Mouse (Mus musculus) heart, postnatal 0 days (tissue): ENCODE measurements around the gene Tspan2. TPM values are rescaled to one million over a fixed set of nuclear protein-coding genes. Genes with fewer than 3 reads are reported as not detected.

Source experiments
- ATAC-seq: fragments of 200-750 bp; cut with Nextera tagmentation; 2 replicates; pipeline ENCODE4 v1.8.0; 2017; ENCODE audit warnings: low read depth, moderate number of reproducible peaks, moderate library complexity; ENCODE audit not compliant: insufficient read depth
- DNase-seq: peaks from one replicate; pipeline ENCODE4 v3.0.0-alpha.2; 2016; ENCODE audit warnings: low spot score
- H3K27ac ChIP-seq: fragments of 300-500 bp; sonication (generic); 2 replicates; pipeline ENCODE4 v1.5.1; 2014; ENCODE audit warnings: low read depth, mild to moderate bottlenecking
- H3K27me3 ChIP-seq: fragments of 300-500 bp; sonication (generic); 2 replicates; pipeline ENCODE4 v1.6.1; 2014; ENCODE audit warnings: low read length, mixed read lengths; ENCODE audit not compliant: control insufficient read depth, insufficient read depth
- H3K36me3 ChIP-seq: fragments of 300-500 bp; sonication (generic); replicated peaks from 2 replicates; pipeline ENCODE4 v1.6.1; 2014; ENCODE audit warnings: low read length, mixed read lengths; ENCODE audit not compliant: control insufficient read depth, insufficient read depth
- H3K4me1 ChIP-seq: fragments of 300-500 bp; sonication (generic); 2 replicates; pipeline ENCODE4 v1.6.1; 2014; ENCODE audit warnings: antibody characterized with exemption; ENCODE audit not compliant: control insufficient read depth, insufficient read depth
- H3K4me2 ChIP-seq: fragments of 300-500 bp; sonication (generic); 2 replicates; pipeline ENCODE4 v1.6.1; 2014; ENCODE audit warnings: low read depth, mild to moderate bottlenecking, low read length, moderate library complexity
- H3K4me3 ChIP-seq: fragments of 300-500 bp; sonication (generic); 2 replicates; pipeline ENCODE4 v1.5.1; 2014; ENCODE audit warnings: low read depth, low read length
- H3K9ac ChIP-seq: fragments of 300-500 bp; sonication (generic); replicated peaks from 2 replicates; pipeline ENCODE4 v1.6.1; 2014; ENCODE audit warnings: low read depth, low read length, mixed read lengths
- H3K9me3 ChIP-seq: fragments of 300-500 bp; sonication (generic); replicated peaks from 2 replicates; pipeline ENCODE4 v1.6.1; 2016; ENCODE audit warnings: low read length; ENCODE audit not compliant: control insufficient read depth
- CTCF ChIP-seq: IDR thresholded peaks from 2 replicates; pipeline ENCODE4 v1.5.1; 2016; ENCODE audit warnings: antibody characterized with exemption, control low read depth, low read depth
- EP300 ChIP-seq: IDR thresholded peaks from 2 replicates; pipeline ENCODE4 v1.6.1; 2016; ENCODE audit warnings: antibody characterized with exemption, low read depth
- WGBS: fragments of 180-500 bp; shearing (Covaris S2); extraction: QIAGEN DNeasy Blood & Tissue Kit; methylation state at CpG from one replicate; pipeline ENCODE4 v1.1.7; 2014; 5-methylcytosine and 5-hydroxymethylcytosine counted together
- polyA plus RNA-seq: library from polyadenylated mRNA; unstranded; fragments of >200 nt; fragmentation: Nextera tagmentation; extraction: Ambion mirVana; gene quantifications from 2 replicates; pipeline ENCODE4 v1.2.1, GENCODE M21; 2015
- total RNA-seq: library from RNA; depleted of rRNA; stranded (reverse); fragments of >200 nt; gene quantifications from 2 replicates; pipeline ENCODE4 v1.2.3, GENCODE M21; 2014; ENCODE audit warnings: low replicate concordance; rRNA removed

Tspan2 gene
- total RNA-seq: 16.9 and 90.1 TPM in 2 replicates
- 13.2 and 17.1 TPM in 2 replicates for polyA plus RNA-seq

DNA sequence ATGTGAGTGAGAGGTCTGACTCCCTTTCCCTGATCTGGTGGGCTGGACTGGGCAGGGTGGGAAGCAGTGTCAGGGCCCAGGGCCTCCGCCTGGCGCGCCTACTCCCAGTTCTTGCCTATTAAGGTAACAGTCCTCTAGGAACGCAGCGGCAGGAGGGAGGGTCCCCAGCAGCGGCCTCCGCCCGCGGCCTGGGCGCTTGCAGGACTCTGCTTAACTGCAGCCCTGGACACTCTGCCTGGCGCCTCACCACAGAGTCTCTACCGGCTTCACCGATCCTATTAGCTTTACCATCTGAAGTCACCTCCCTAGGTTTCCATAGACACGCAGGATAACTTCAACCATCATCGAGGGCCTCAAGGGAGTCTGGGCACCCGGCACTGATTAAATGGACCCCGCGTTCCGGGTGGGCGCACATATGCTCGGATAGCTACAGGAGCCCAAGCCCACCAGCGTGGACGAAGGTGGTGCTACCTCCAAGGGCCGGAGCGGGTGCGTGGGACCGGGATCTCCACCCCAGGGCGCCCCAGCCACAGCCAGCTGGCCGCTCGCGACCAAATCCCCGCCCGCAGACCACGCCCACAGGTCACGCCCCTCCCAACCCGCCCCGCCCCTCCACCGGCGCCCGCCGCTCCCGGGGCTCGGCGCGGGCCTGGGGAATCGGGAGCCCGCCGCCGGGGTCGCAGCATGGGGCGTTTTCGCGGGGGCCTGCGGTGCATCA is at the start of gene Tspan2:
TSS of gene Tspan2 (plus strand) at position 217 of the 718 bp plus-strand sequence.
- peak; percentile 59 for DNase-seq
- peaks cover 34% of the 10 kb centered on the region for H3K4me1 ChIP-seq
- H3K4me3 ChIP-seq: peak within 1 kb of the TSS; percentile 72
- WGBS: under 1% methylated on average over 51 of the region's 54 CpGs
- TF ChIP-seq CTCF: no peak
- H3K27ac ChIP-seq: peak within 1 kb of the TSS; percentile 93
- H3K27me3 ChIP-seq: no peaks in the 10 kb centered on the region
- peak; percentile 88 for ATAC-seq
- H3K4me2 ChIP-seq: peak within 1 kb of the TSS; percentile 93
- H3K9me3 ChIP-seq: no peaks in the 10 kb centered on the region
- peak within 1 kb of the TSS; percentile 65 for H3K9ac ChIP-seq
- no peaks in the 10 kb centered on the region for H3K36me3 ChIP-seq

DNA sequence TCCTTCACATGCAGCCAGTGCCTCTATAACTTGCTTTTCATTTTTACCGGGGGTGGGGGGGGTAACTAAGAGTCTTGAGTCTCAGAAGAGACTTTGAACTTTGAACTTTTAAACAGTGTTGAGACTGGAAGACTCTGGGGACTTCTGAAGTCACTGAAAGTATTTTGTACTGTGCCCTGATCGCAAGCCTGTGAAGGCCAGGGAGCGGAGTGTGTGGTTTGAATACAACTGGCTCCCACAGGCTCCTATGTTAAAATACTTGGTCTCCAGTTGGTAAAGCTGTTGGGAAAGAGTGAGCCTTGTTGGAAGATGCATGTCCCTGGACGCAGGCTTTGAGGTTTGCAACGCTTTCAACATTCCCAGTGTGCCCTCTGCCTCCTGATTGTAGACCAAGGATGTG is 47.5 kb upstream of the Tspan2 start:
- no peak for ATAC-seq
- no peak overlapping the region for H3K27ac ChIP-seq
- WGBS: 81% methylated on average over 5 of the region's 5 CpGs
- H3K36me3 ChIP-seq: no peaks in the 10 kb centered on the region
- no peaks in the 10 kb centered on the region for H3K9me3 ChIP-seq
- H3K4me1 ChIP-seq: no peaks in the 10 kb centered on the region
- H3K9ac ChIP-seq: no peak overlapping the region
- H3K4me3 ChIP-seq: no peak overlapping the region
- no peak overlapping the region for H3K4me2 ChIP-seq
- H3K27me3 ChIP-seq: no peaks in the 10 kb centered on the region
- DNase-seq: no peak
- TF ChIP-seq CTCF: no peak
- no peak for TF ChIP-seq EP300

DNA sequence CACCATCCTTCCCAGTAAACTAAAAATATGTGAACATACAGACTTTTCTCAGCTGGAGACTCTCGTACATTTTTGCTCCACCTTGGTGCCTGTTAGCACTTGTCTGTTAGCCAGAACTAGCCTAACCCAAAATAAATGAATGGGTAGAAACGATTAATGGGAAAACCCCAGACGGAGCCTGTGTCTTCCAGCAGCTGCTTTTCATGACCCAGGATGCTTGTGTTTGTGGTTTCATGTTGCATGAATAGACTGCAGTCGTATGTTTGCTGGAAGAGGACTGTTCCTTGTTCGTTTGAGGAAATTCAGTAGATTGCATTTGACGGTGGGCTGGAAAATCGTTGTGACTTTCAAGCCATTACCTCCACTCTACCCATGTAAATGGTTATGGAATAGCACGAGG is 46.5 kb upstream of the Tspan2 start:
- Histone ChIP-seq H3K9ac (no peak overlapping the region), H3K36me3 (no peaks in the 10 kb centered on the region), H3K4me1 (no peaks in the 10 kb centered on the region), H3K9me3 (no peaks in the 10 kb centered on the region), H3K4me3 (no peak overlapping the region), H3K4me2 (no peak overlapping the region), H3K27me3 (no peaks in the 10 kb centered on the region), H3K27ac (no peak overlapping the region)
- 68% methylated on average over 8 of the region's 8 CpGs for WGBS
- TF ChIP-seq EP300 (no peak), CTCF (no peak)
- DNase-seq (no peak), ATAC-seq (no peak)

DNA sequence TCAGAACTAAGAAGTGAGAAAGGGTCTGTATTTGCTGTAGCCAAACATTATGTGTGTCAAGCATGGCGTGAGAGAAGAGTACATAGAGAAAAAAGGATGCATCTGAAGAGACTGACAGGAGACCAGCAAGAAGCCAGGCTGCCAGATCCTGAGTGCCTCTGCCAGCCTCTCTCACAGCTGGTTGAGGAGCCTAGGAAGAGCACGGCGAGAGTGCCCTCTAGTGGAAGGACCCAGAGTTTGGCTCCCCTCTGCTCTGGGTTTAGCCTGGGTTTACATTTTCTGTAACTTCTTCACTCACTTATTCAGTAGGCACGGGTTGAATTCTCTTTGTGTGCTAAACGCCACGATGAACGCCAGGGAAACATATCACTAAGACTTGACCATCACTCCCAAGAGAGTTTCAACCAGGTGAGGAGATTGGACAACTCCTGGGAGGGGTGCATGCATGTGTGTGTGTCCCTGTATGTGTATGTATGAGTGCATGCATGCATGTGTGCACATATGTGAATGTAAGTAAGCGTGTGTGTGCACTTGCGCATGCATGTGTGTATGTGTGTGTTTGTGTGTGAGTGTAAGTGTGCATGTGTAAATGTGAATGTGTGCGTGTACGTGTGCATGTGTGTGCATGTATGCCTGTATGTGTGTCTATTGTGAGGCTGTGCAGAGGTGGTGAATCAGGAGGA is 42.4 kb upstream of the Tspan2 start:
- H3K9me3 ChIP-seq: no peaks in the 10 kb centered on the region
- no peak overlapping the region for H3K9ac ChIP-seq
- DNase-seq: peak; percentile 77
- H3K27me3 ChIP-seq: no peaks in the 10 kb centered on the region
- H3K27ac ChIP-seq: no peak overlapping the region
- no peaks in the 10 kb centered on the region for H3K36me3 ChIP-seq
- no peaks in the 10 kb centered on the region for H3K4me1 ChIP-seq
- TF ChIP-seq EP300 (no peak), CTCF (peak; percentile 88)
- H3K4me2 ChIP-seq: no peak overlapping the region
- 35% methylated on average over 11 of the region's 11 CpGs for WGBS
- no peak; the same call in 1 of the 2 replicates for ATAC-seq
- H3K4me3 ChIP-seq: no peak overlapping the region

DNA sequence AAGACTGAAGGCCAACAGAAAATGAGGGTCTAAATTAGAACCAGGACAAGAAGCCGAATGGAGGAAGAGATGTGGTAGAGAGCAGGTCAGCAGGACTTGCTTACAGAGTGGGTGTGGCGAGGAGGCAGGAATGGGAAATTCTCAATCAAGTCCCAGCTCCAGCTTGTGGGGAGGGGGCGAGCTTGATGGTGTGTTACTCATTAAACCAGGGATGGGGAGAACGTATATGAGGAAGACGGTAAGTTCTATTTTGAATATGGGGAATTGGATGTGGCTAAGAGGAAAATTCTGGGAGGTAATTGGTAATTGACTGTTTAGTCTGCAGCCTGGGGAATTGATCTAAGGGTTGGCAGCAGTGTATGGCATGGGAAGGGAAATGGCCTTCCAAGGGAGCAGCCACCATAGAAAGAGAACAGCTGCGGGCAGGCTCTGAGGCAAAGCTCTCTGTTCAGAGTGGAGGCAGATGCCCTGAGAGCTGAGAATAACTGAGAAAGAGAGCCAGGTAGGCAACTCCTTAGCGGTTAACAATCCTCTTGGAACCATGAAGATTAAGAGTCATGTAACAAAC is 41.5 kb upstream of the Tspan2 start:
- Histone ChIP-seq H3K27me3 (no peaks in the 10 kb centered on the region), H3K9me3 (no peaks in the 10 kb centered on the region), H3K27ac (no peak overlapping the region), H3K9ac (no peak overlapping the region), H3K4me3 (no peak overlapping the region), H3K36me3 (no peaks in the 10 kb centered on the region), H3K4me1 (no peaks in the 10 kb centered on the region), H3K4me2 (no peak overlapping the region)
- 86% methylated on average over 7 of the region's 7 CpGs for WGBS
- DNase-seq (no peak), ATAC-seq (no peak)
- no peak for TF ChIP-seq EP300
- no peak for TF ChIP-seq CTCF
